Mouse (Mus musculus) liver, adult (tissue): Measurements from ENCODE around the gene Fcgr1.

Experiments used
- GATA4 ChIP-seq: IDR thresholded peaks from 2 replicates; pipeline ENCODE4 v1.6.1; 2014; ENCODE audit warnings: mild to moderate bottlenecking, low read length; ENCODE audit not compliant: insufficient replicate concordance

Gene Fcgr1

DNA sequence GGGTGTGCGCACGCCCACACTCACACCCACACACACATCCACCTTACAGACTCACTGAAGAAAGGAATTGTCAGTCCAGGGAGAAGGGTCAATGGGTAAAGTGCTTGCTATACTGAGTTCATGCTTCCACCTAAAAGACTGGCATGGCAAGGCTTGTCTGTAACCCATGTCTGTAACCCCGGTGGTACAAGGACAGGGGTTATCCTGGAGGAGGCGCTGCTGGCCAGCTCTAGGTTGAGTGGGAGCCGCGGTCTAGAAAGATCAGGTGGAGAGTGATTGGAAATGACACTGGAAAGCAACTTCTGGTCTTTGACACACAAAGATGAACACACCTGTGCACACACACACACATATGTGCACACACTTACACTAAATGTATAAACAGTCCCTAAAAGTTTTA is 13.1 kb downstream of the Fcgr1 start:
- no peak for TF ChIP-seq GATA4

GRCm38 (mm10) chr3:96277800-96278624 is 15.8 kb downstream of the Fcgr1 start:
- TF ChIP-seq GATA4: no peak; the same call in 1 of the 2 replicates

- no peak for TF ChIP-seq GATA4
Measured at GRCm38 (mm10) chr3:96277428-96277799, 16.4 kb downstream of the Fcgr1 start.

DNA sequence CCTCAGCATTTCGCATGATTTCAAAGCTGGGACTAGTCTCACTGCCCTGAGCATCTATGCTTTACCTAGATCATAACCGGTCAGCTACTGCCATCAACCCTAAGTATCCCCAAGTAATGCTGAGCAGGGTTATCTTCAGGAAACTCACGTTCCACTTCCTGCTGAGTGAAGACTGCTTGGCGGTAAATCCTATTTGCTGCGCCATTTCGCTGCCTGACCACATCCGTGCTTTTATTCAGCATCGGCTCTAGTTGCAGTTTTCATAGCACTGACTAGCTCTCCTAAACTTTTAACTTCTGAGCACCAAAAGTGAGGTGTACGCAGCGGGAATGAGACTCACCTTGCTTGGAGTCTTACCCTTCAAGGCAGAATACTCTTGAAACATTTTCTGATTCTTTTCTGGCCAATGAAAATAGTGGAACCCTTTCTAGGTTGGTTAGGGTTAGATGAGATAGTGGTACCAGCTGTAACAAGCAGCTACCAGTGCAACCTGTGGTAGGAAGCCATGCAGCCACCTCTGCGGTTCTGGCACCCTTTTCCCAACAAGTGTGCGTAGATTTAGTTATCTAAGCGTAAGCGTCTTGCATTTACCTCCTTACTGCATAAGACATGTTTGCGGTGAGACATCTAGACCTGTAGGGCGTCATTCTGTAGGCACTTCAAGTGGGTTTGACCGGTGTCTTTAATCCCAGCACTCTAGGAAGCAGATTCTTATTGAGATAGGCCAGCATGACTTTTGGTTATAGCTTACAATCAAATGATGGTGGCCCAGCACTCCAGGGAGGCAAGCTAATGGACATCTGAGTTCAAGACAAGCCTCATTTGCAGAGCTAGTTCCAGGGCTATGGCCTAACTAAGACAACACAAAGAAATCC is 19.9 kb downstream of the Fcgr1 start:
- no peak for TF ChIP-seq GATA4

DNA sequence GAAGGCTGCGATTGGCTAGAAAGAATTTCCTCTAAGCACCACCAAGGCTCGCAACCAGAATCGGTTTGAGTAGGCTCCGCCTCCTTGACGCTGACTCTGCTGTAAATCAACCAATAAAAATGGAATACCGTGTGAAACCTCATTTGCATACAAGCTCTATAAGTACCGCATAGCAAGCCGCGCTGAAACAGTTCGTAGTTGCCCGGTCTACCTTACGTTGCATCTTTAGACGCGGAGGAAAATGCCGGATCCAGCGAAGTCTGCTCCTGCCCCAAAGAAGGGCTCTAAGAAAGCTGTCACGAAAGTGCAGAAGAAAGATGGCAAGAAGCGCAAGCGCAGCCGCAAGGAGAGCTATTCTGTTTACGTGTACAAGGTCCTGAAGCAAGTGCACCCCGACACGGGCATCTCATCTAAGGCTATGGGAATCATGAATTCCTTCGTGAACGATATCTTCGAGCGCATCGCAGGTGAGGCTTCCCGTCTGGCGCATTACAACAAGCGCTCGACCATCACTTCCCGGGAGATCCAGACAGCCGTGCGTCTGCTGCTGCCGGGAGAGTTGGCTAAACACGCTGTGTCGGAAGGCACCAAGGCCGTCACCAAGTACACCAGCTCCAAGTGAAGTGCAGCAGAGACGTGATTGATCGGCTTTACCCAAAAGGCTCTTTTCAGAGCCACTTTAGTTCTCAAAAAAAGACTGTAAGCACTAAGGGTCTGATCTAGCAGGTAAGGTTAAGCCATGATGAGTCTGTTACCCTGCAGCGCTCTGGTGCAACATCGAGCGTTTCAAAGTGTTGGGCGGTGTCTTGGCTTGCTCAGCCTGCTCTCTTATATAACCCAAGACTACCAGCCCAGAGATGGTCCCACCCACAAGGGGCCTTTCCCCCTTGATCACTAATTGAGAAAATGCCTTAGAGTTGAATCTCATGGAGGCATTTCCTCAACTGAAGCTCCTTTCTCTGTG is 24.0 kb downstream of the Fcgr1 start, which contains the start of gene Hist2h2bb:
Gene Hist2h2bb (plus strand): TSS at position 242 of the 964 bp plus-strand sequence.
- no peak for TF ChIP-seq GATA4

GRCm38 (mm10) chr3:96268051-96268775 is 25.6 kb downstream of the Fcgr1 start, which contains the start of gene Hist2h3b:
Gene Hist2h3b, plus strand, starts transcription at chr3:96268654.
- TF ChIP-seq GATA4: no peak

GRCm38 (mm10) chr3:96267541-96267940 is 26.2 kb downstream of the Fcgr1 start:
- no peak for TF ChIP-seq GATA4

GRCm38 (mm10) chr3:96266132-96266710 is 27.5 kb downstream of the Fcgr1 start:
- no peak for TF ChIP-seq GATA4

DNA sequence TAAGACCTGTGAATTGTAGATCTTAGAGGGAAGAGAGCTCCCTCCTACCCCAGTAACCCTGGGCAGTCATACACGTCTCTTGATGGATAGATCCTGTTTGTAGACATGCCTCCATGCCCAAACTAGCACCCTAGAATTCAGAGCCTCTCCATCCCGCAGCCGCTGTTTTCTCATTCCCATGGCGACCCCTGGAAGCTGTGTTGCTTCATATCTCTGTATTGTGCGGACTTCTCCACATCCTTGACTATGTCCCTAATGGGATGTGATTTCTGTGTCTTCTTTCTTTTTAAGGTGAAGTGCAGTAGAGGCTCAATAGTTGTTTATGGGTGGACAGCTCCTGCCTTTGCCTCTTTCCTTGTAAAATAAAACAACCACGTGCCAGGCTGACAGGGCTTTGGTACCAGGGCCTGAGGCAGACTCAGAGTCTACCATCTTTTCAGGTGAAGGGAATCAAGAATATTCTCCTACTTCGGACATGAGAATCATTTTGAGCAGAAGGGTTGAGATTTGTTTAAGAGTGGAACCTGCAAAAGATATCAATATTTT is 29.3 kb downstream of the Fcgr1 start:
- TF ChIP-seq GATA4: no peak

DNA sequence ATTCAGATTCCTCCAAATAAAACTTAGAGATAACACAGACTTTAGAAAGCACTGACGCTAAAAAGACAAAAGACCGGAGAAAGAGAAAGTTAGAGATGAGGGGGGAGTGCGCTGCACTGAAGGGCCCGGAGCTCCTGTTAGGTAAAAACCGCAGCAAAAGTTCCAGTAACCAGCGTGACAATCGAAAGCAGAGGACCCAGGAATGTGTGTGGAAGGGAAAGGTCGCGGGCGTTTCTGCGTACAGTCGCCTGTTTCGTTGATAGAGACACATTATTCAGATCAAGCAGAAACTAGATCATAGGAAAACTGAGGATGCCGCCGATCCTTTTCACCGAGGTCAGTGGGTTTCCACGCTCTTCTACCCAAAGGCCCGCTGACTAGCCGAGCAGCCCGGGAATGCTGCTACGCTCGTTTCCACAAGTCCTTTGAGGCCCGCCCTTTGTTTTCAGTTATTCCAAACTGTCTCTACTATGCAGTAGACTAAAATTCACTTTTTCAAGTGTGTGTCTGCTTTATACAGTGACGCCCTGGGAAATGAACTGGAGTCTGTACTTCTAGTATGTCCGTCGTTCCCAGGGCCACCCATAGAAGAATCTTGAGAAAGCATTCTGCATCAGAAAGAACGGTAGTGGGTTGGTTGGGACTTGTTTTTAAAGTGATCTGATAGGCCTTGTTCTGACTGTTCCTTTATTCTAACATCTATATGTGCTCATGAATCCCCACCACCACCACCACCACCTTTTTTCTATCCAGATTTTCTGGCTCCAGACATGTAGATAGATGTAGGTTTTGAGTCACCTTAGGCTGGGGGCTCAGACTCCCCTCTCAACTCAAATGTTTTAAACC is 30.0 kb downstream of the Fcgr1 start:
- TF ChIP-seq GATA4: no peak

- TF ChIP-seq GATA4: no peak; the same call in 1 of the 2 replicates
Measured at GRCm38 (mm10) chr3:96262979-96263550, 30.7 kb downstream of the Fcgr1 start, which contains the start of gene Hist2h4. Gene Hist2h4, minus strand, starts transcription at chr3:96263311.

DNA sequence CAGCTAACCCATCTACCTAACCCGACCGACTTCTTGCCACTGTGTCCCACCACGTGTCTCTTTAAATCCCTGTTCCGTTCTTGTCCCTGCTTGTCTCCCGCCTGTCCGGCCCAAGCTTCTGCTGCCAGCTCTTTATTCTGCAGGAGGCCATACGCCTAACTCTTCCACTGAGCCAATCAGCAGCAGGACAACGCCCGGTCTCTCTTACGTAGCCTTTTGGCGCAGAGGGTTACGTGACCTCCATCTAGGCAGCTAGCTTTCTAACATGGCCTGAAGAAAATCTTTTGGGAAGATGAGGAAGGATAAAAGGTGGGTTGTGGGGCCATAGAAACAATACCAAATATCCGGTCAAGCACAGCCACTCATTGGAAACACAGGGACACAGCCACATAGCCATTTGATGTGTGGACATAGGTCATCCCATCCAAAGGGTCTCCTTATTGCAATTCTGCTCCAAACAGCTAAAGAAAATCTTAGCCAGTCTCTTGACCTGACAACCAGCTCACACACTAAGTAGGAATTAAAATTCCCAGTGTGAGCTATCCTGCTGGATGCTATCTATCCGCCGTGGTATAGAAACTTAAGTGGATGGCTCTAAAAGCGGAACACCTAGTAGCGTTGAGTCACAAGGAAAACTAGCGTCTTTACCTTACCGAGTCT is 31.4 kb downstream of the Fcgr1 start:
- TF ChIP-seq GATA4: no peak

DNA sequence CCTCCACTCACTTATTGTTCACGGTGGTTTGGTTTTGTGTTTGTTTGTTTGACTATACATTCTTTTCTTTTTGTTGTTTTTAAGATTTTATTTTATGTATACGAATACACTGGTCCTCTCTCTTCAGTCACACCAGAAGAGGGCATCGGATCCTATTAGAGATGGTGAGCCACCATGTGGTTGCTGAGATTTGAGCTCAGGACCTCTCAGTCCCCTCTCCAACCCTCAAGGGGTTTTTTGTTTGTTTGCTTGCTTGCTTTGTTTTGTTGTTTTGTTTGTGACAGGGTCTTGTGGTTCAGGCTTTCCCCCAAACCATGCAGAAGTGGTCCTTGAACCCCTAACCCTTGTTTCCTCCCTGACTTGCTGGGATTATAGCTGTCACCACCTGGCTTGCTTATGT is 32.1 kb downstream of the Fcgr1 start:
- no peak for TF ChIP-seq GATA4
